ENCODE assay signal across 21 mouse cellular contexts in genomic region chr1:181008266-181008665, GRCm38 (mm10). TPM values are rescaled to one million over a fixed set of nuclear protein-coding genes. Genes with fewer than 3 reads are reported as not detected.
DNase-seq lines count a peak whose midpoint lies in the region; ATAC-seq and TF ChIP-seq lines count a peak whose summit lies in the region.
"Had no signal": no experiment of that assay in that cellular context is flagged by ENCODE, and none has a peak within 500 bp of the region (broad histone marks: within the 10 kb centered on the region; RNA-seq: fewer than 3 reads in every experiment).

No protein-coding gene starts in this region.

- H3K9me3 ChIP-seq in liver, postnatal 0 days (ENCODE audit: low read length) = no peaks in the 10 kb centered on the region
- no peaks in the 10 kb centered on the region for H3K9me3 ChIP-seq in liver, embryonic 11.5 days (ENCODE audit: control insufficient read depth, low read length)
- H3K9me3 ChIP-seq: embryonic facial prominence, embryonic 10.5 days; heart, embryonic 15.5 days; lung, embryonic 15.5 days; midbrain, embryonic 15.5 days; neural tube, embryonic 12.5 days had no signal

- no peak overlapping the region for H3K4me3 ChIP-seq in gastrocnemius, adult 2 months
- no peak overlapping the region for H3K4me3 ChIP-seq in liver, postnatal 0 days (ENCODE audit: low read depth, low read length)
- no peak overlapping the region for H3K4me3 ChIP-seq in liver, embryonic 11.5 days (ENCODE audit: low read depth, low read length)
- H3K4me3 ChIP-seq: embryonic facial prominence, embryonic 10.5 days; heart, embryonic 15.5 days; lung, embryonic 15.5 days; midbrain, embryonic 15.5 days; neural tube, embryonic 12.5 days had no signal

- no peak overlapping the region for H3K4me2 ChIP-seq in liver, postnatal 0 days (ENCODE audit: low read depth, low read length)
- no peak overlapping the region for H3K4me2 ChIP-seq in liver, embryonic 11.5 days
- H3K4me2 ChIP-seq: heart, embryonic 15.5 days; lung, embryonic 15.5 days; midbrain, embryonic 15.5 days; neural tube, embryonic 12.5 days had no signal

- no peak for ATAC-seq in liver, postnatal 0 days
- ATAC-seq in liver, embryonic 11.5 days (replicated peaks; ENCODE audit: low FRiP score) = no peak
- no peak for ATAC-seq in frontal cortex, adult (ENCODE audit: low TSS enrichment)
- ATAC-seq in inflammation-experienced regulatory T-cells, adult 6 months = no peak
- ATAC-seq: hindbrain, embryonic 16.5 days; midbrain, embryonic 15.5 days had no signal

- peak; percentile 53 for DNase-seq in gastrocnemius, adult 2 months
- DNase-seq in gastrocnemius, postnatal 4 days (ENCODE audit: low spot score in 2 of 2) = no peak
- peak; percentile 12 for DNase-seq in liver, postnatal 0 days
- no peak for DNase-seq in liver, embryonic 11.5 days (ENCODE audit: low spot score)
- DNase-seq in heart, postnatal 4 days = peak; percentile 45
- peak; percentile 65 for DNase-seq in lung, postnatal 25 days (ENCODE audit: low spot score)
- DNase-seq: B cell, adult 2 months; cerebellum, postnatal 10 days; layer of hippocampus, adult 9-11 months; thymus, adult 18-20 months had no signal

- peaks cover 18% of the 10 kb centered on the region for H3K4me1 ChIP-seq in liver, postnatal 0 days (ENCODE audit: insufficient read depth)
- H3K4me1 ChIP-seq in liver, embryonic 11.5 days (replicated peaks; ENCODE audit: control insufficient read depth, insufficient read depth, low read length) = no peaks in the 10 kb centered on the region; the same call in 1 of the 2 replicates
- H3K4me1 ChIP-seq: midbrain, embryonic 15.5 days; neural tube, embryonic 12.5 days had no signal

- 82% methylated on average over 2 of the region's 2 CpGs for WGBS in liver, postnatal 0 days (ENCODE audit: insufficient replicate concordance)
- 87% methylated on average over 2 of the region's 2 CpGs for WGBS in liver, embryonic 11.5 days

- intact Hi-C loops in gastrocnemius, adult 2 months (cut with DNase I) = no loop called here

- TF ChIP-seq CTCF in gastrocnemius, adult 2 months (IDR thresholded peaks at IDR 0.05) = no peak
- TF ChIP-seq CTCF in liver, postnatal 0 days (IDR thresholded peaks at IDR 0.05; ENCODE audit: low read depth) = no peak

- H3K36me3 ChIP-seq in liver, postnatal 0 days (replicated peaks; ENCODE audit: insufficient read depth, low read length) = no peaks in the 10 kb centered on the region
- no peaks in the 10 kb centered on the region for H3K36me3 ChIP-seq in liver, embryonic 11.5 days (ENCODE audit: control insufficient read depth, insufficient read depth, low read length)
- H3K36me3 ChIP-seq: embryonic facial prominence, embryonic 10.5 days; heart, embryonic 15.5 days; lung, embryonic 15.5 days; midbrain, embryonic 15.5 days; neural tube, embryonic 12.5 days had no signal

- no peak overlapping the region for H3K9ac ChIP-seq in liver, postnatal 0 days (replicated peaks)
- H3K9ac ChIP-seq in liver, embryonic 11.5 days (ENCODE audit: low read depth, low read length) = no peak overlapping the region
- H3K9ac ChIP-seq: heart, embryonic 15.5 days; lung, embryonic 15.5 days; midbrain, embryonic 15.5 days; neural tube, embryonic 12.5 days had no signal

- TF ChIP-seq EP300 in liver, postnatal 0 days (IDR thresholded peaks at IDR 0.05; ENCODE audit: low read depth) = no peak

- H3K27ac ChIP-seq in gastrocnemius, adult 2 months = peak overlapping the region; percentile 71
- no peak overlapping the region for H3K27ac ChIP-seq in liver, postnatal 0 days (ENCODE audit: low read depth)
- no peak overlapping the region for H3K27ac ChIP-seq in liver, embryonic 11.5 days (ENCODE audit: low read depth, low read length)
- H3K27ac ChIP-seq: embryonic facial prominence, embryonic 10.5 days; heart, embryonic 15.5 days; lung, embryonic 15.5 days; midbrain, embryonic 15.5 days; neural tube, embryonic 12.5 days had no signal

- H3K27me3 ChIP-seq in liver, postnatal 0 days (ENCODE audit: insufficient read depth, low read length) = no peaks in the 10 kb centered on the region
- H3K27me3 ChIP-seq in liver, embryonic 11.5 days (replicated peaks; ENCODE audit: control insufficient read depth, insufficient read depth, low read length) = no peaks in the 10 kb centered on the region
- H3K27me3 ChIP-seq: heart, embryonic 15.5 days; lung, embryonic 15.5 days; midbrain, embryonic 15.5 days; neural tube, embryonic 12.5 days had no signal

RNA-seq across cellular contexts. Expression of gene Ephx1, which starts 12.4 kb away (rescaled TPM):
- 10 to 100 TPM; 14.8 to 17.4 TPM for total RNA-seq in gastrocnemius, adult 2 months (2021)
- total RNA-seq in gastrocnemius, postnatal 4 days (2021) = 10 to 100 TPM; 29.3 to 31.4 TPM
- polyA plus RNA-seq in liver, postnatal 0 days (2015; fragmentation: Nextera tagmentation; extraction: Ambion mirVana) = 81.9 and 83.5 TPM in 2 replicates
- 1.6 and 1.7 TPM in 2 replicates for polyA plus RNA-seq in liver, embryonic 11.5 days (2014; fragmentation: Nextera tagmentation; extraction: Ambion mirVana)
- total RNA-seq in heart, postnatal 4 days (2021) = 10 to 100 TPM; 11.6 to 13.8 TPM
- polyA plus RNA-seq in inflammation-experienced regulatory T-cells, adult 6 months (2017; shearing (Covaris generic)) = 100 to 1,000 TPM in 2 of 3 experiments, 10 to 100 TPM in 1; 40.9 to 267 (median 215) TPM

RNA-seq across cellular contexts. Expression of gene 9130409I23Rik, which starts 42.8 kb away (rescaled TPM):
- not detected for total RNA-seq in gastrocnemius, adult 2 months (2021)
- total RNA-seq in gastrocnemius, postnatal 4 days (2021) = not detected
- polyA plus RNA-seq in liver, postnatal 0 days (2015; fragmentation: Nextera tagmentation; extraction: Ambion mirVana) = 0.45 and 0.53 TPM in 2 replicates
- not detected in 2 replicates for polyA plus RNA-seq in liver, embryonic 11.5 days (2014; fragmentation: Nextera tagmentation; extraction: Ambion mirVana)
- total RNA-seq in heart, postnatal 4 days (2021) = not detected
- polyA plus RNA-seq in inflammation-experienced regulatory T-cells, adult 6 months (2017; shearing (Covaris generic)) = not detected
- total RNA-seq: ES-E14 had no signal
- polyA plus RNA-seq: brain, embryonic 14.5 days; embryonic facial prominence, embryonic 10.5 days; heart, embryonic 15.5 days; hindbrain, embryonic 16.5 days; limb, embryonic 11.5 days; lung, embryonic 15.5 days; midbrain, embryonic 15.5 days; neural tube, embryonic 12.5 days had no signal

Comparison
In these comparisons a context has a peak if more than half of its experiments do, and no peak if none do; other contexts are left out.
1. DNase-seq: peak in gastrocnemius, adult 2 months (single experiment), liver, postnatal 0 days (single experiment), heart, postnatal 4 days (single experiment) and lung, postnatal 25 days (single experiment); none in gastrocnemius, postnatal 4 days (0 of 2) and liver, embryonic 11.5 days (single experiment).